Mouse (Mus musculus) liver, adult 2 months (tissue): ENCODE measurements at regions not wholly inside any gene's neighbourhood (a gene's known extent, or its start where the extent isn't known, plus 50 kb on each side); places are given as distances from the start of the nearest gene placed in this dataset.

Experiments
- DNase-seq: peaks from one replicate; pipeline ENCODE4 v3.0.0-alpha.2; 2011; ENCODE audit warnings: low read depth, low spot score; ENCODE audit errors: extremely low read depth
- H3K27ac ChIP-seq: fragments of 200-500 bp; replicated peaks from 2 replicates; pipeline ENCODE4 v1.5.1; 2012; ENCODE audit warnings: low read depth, mild to moderate bottlenecking, control low read depth, inconsistent platforms, low read length; ENCODE audit not compliant: insufficient read depth
- H3K27me3 ChIP-seq: fragments of 200-500 bp; 2 replicates; pipeline ENCODE4 v1.6.1; 2012; ENCODE audit warnings: mild to moderate bottlenecking, moderate library complexity, low read length, inconsistent platforms; ENCODE audit not compliant: control insufficient read depth, insufficient read depth
- H3K36me3 ChIP-seq: fragments of 200-500 bp; 2 replicates; pipeline ENCODE4 v1.6.1; 2012; ENCODE audit warnings: low read length, inconsistent platforms; ENCODE audit not compliant: control insufficient read depth, insufficient read depth
- H3K4me1 ChIP-seq: fragments of 200-500 bp; 2 replicates; pipeline ENCODE4 v1.6.1; 2011; ENCODE audit warnings: low read length; ENCODE audit not compliant: control insufficient read depth, insufficient read depth
- H3K4me3 ChIP-seq: fragments of 200-500 bp; 2 replicates; pipeline ENCODE4 v1.5.1; 2011; ENCODE audit warnings: low read depth, mild to moderate bottlenecking, control low read depth, low read length, moderate library complexity; ENCODE audit not compliant: insufficient read depth
- H3K79me2 ChIP-seq: fragments of 200-500 bp; 2 replicates; pipeline ENCODE4 v1.6.1; 2012; ENCODE audit warnings: inconsistent platforms, mild to moderate bottlenecking, low read length, moderate library complexity; ENCODE audit not compliant: control insufficient read depth, insufficient read depth
- H3K9ac ChIP-seq: fragments of 200-500 bp; 2 replicates; pipeline ENCODE4 v1.6.1; 2012; ENCODE audit warnings: low read depth, mild to moderate bottlenecking, control low read depth, inconsistent platforms, low read length
- CTCF ChIP-seq: fragments of 200-500 bp; IDR thresholded peaks from 2 replicates; pipeline ENCODE4 v1.5.1; 2011; ENCODE audit warnings: low read depth, low read length, control low read depth
- POLR2A ChIP-seq: fragments of 200-500 bp; IDR thresholded peaks from 2 replicates; pipeline ENCODE4 v1.6.1; 2011; ENCODE audit warnings: low read length, control low read depth; ENCODE audit not compliant: insufficient read depth; ENCODE audit errors: extremely low read depth
- WGBS: fragments of 180-500 bp; shearing (Covaris S2); methylation state at CpG from one replicate; pipeline ENCODE4 v1.1.7; 2018; 5-methylcytosine and 5-hydroxymethylcytosine counted together

DNA sequence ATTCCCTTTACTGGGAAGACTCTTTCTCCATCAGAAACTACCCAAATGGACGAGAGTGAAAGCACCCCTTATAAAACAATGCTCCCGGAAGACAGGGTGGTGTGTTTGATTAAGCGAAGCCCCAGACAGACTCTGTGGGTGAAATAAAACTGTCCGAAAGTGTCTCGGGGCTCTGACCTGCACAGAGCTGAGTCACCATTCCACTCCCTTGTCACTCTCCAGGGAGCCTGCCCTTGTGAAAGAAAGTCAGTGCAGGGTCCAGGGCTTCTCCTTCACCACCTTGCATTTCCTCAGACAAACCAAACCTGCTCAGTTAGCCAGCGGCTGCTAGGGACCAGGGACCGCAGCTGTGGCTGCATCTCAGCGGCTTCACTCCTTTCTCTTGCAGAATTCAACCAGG lies 222.3 kb upstream of the Irx3 start:
- 25% methylated on average over 8 of the region's 8 CpGs for WGBS
- Histone ChIP-seq H3K79me2 (no peaks in the 10 kb centered on the region), H3K9ac (no peak overlapping the region), H3K36me3 (no peaks in the 10 kb centered on the region), H3K4me1 (no peaks in the 10 kb centered on the region), H3K4me3 (no peak overlapping the region), H3K27me3 (peaks cover 13% of the 10 kb centered on the region), H3K27ac (no peak overlapping the region)
- no peak for DNase-seq
- TF ChIP-seq CTCF: no peak
- TF ChIP-seq POLR2A: no peak

DNA sequence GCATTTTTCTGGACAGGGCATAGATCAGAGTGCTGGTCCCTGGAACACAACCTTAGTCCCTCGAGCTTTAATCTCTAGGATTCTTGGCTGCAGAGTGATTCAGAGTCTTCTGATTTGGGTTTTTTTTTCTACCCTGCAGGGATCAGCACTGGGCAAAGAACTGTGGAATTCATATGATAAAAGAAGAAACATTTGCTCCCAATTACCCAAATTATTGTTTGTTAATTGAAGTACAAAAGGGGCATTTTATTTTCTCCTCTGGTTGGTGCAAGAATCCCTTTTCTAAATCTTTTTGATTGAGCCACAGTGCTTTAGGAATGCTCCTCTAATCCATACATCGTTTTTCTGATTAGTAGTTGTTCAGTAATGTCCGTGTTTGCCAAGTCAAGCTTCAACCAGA lies 219.7 kb upstream of the Irx3 start:
- Histone ChIP-seq H3K4me1 (no peaks in the 10 kb centered on the region), H3K9ac (no peak overlapping the region), H3K27ac (no peak overlapping the region), H3K4me3 (no peak overlapping the region), H3K36me3 (no peaks in the 10 kb centered on the region), H3K27me3 (peaks cover 2% of the 10 kb centered on the region; the same call in 1 of the 2 replicates), H3K79me2 (no peaks in the 10 kb centered on the region)
- DNase-seq: no peak
- TF ChIP-seq CTCF (no peak), POLR2A (no peak)
- 64% methylated on average over 3 of the region's 3 CpGs for WGBS

DNA sequence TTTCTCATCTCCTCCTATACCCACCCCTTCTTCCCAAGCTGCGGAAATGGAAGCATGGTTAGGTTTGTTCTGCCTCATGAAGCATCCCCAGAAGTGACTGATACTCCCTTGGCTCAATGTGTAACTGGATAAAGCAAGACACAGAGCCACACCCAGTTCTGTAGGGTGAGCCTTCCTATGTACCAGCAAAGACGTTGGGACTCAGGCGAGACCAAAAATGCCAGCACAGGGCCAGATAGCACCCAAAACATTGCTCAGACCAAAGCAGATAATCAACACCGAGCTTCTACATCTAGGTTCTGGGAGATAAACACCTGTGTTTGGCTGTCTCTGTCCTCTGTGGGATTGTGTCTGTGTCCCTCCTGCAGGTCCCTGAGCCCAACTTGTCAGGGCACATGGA lies 212.8 kb upstream of the Irx3 start:
- no peaks in the 10 kb centered on the region for H3K27me3 ChIP-seq

DNA sequence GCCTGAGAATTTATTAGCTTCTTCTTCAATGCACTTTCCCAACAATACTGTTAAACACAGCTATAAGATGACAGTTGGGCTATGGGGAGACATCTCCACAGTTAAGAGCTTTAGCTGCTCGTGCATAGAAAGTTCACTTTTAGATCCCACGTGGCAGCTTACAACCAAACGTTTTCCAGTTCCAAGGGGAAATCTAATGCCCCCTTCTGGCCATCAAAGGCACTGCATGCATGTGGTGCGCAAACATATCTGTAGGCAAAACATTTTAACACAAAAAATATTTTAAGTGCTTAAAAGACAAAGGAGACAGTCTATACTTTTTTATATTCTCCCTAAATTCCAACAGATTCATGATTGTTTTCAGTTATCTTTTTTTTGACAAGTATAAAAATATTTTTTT lies 211.3 kb upstream of the Irx3 start:
- Histone ChIP-seq H3K27ac (no peak overlapping the region), H3K27me3 (no peaks in the 10 kb centered on the region), H3K4me3 (no peak overlapping the region), H3K4me1 (no peaks in the 10 kb centered on the region), H3K36me3 (no peaks in the 10 kb centered on the region), H3K9ac (no peak overlapping the region), H3K79me2 (no peaks in the 10 kb centered on the region)
- peak; percentile 20 for DNase-seq
- 63% methylated on average over 4 of the region's 4 CpGs for WGBS
- TF ChIP-seq CTCF (peak; percentile 21; the same call in 1 of the 2 replicates), POLR2A (no peak)

More for the DNA sequence above, 212.8 kb upstream of the Irx3 start:
- WGBS: 83% methylated on average over 4 of the region's 4 CpGs
- H3K27ac ChIP-seq: no peak overlapping the region
- TF ChIP-seq POLR2A: no peak
- no peak for TF ChIP-seq CTCF
- no peaks in the 10 kb centered on the region for H3K79me2 ChIP-seq
- H3K9ac ChIP-seq: no peak overlapping the region
- H3K4me1 ChIP-seq: no peaks in the 10 kb centered on the region
- no peak for DNase-seq
- H3K4me3 ChIP-seq: no peak overlapping the region
- H3K36me3 ChIP-seq: no peaks in the 10 kb centered on the region

DNA sequence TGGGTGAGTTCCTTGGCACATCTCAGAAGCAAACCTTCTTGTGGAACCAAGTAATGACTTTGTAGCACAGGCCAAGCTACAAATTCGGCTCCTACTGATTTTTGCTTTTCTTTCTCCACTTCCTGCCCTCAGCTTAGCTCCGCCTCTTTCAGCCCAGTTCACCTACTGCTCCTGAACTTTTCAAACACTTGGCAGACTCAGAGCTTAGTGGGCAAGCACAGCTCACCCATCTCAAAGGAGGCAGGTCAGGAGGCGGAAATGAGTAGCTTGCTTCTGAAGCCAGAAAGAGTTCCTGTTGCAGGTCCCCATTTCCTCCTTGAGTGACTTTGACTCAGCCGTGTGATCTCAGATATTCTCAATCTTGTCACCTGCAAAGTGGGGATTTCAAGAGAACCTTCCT lies 208.5 kb upstream of the Irx3 start:
- Histone ChIP-seq H3K4me1 (no peaks in the 10 kb centered on the region), H3K27me3 (0 out of 2 replicates have a peak, but pooled peaks cover 2% of the 10 kb centered on the region), H3K4me3 (no peak overlapping the region), H3K79me2 (no peaks in the 10 kb centered on the region), H3K9ac (no peak overlapping the region), H3K36me3 (no peaks in the 10 kb centered on the region), H3K27ac (no peak overlapping the region)
- WGBS: 80% methylated on average over 4 of the region's 4 CpGs
- no peak for TF ChIP-seq POLR2A
- TF ChIP-seq CTCF: no peak
- DNase-seq: no peak

DNA sequence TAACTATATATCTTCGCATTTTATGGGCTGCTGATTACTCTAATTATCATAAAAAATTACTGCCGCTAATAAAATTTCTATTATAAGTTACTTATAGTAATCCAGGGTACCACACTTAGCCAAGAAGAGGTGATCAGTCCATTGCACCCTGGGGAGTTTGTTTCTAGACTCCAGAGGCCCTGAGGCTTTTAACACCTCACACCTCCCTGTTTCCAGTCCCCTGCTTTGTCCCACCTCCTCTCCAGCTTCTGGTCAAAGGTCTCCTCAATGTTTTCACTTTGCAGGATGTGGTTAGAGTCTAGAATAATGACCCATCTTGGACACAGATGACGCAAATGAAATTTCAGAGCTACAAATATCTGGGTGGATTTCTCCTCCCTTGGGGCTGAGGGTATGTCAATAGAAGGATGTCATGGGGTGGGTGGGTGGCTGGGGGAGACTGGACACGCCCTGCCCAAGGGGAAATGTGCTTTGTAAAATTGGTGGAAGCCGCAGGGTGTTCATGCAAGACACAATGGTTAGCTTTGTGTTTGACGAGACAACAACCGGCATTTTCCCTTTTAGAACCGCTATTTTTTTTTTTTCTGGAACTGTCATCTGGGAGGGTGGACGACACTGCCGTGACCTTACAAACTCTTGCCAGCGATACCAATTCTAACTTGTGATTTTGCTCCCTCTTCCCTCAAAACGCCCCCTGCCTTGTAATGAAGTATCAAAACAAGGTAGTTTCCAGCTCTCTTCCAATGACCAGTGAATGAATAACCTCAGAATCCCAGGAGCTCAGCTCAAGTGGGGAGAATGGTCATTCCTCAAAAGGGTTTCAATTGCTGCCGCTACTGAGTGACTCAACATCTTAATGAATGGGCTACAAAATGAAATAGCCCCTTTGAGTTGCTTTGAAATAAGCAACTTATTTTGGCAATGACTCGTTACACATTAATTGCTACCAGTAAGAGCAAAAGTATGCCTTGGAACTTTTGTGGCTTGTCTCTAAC lies 207.0 kb upstream of the Irx3 start:
- Histone ChIP-seq H3K27ac (no peak overlapping the region), H3K27me3 (0 out of 2 replicates have a peak, but pooled peaks cover 2% of the 10 kb centered on the region), H3K9ac (no peak overlapping the region), H3K36me3 (no peaks in the 10 kb centered on the region), H3K4me3 (no peak overlapping the region), H3K79me2 (no peaks in the 10 kb centered on the region), H3K4me1 (no peaks in the 10 kb centered on the region)
- DNase-seq: no peak
- 72% methylated on average over 14 of the region's 14 CpGs for WGBS
- no peak for TF ChIP-seq CTCF
- no peak for TF ChIP-seq POLR2A
